Mouse (Mus musculus): ENCODE data around the gene Aph1b. TPM values are rescaled to one million over a fixed set of nuclear protein-coding genes. Genes with fewer than 3 reads are reported as not detected.

The Aph1b gene
- total RNA-seq, 2 experiments from 2014 or later: 19.9 to 23.4 TPM

DNA sequence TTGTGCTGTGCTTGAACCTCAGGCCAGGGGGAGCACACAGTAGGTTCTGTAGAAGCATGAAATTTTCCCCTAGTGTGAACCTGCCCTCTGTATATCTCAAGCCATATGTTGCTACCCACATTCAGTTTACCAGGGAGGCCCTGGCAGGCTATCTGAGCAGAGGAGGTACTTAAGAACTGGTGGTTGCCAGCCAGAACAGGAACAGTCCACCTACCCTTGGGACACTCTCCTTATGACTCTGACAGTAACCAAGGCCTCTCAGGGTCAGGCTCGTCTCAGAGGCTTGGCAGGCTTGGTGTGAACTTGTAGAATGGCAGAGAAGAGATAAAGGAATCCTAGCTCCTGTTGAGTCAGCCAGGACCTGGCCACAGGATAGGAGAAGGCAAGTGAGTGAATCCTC is 34.3 kb downstream of the Aph1b start:
- intact Hi-C loops (cut with DNase I): no loop called here
- DNase-seq (ENCODE audit: extremely low spot score in 1 of 2, low spot score in 2 of 2): no peak

DNA sequence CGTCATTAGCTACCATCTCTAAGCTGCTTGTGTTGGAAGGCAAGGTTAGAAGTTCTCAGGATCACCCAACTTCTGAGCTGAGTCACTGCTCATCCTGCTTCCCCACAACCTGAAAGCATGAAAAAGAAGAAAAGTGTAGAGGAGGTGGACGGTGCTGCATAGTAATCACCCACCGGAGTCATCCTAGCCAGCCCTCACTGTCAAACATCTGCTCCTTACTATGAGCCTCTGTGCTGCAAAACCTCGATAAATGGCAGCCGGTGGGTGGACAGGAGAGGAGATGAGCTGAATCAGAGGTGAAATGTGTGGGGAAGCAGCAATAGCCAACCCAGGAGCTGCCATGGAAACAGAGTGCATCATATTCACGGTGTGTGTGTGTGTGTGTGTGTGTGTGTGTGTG is 42.4 kb downstream of the Aph1b start:
- no peak for DNase-seq (ENCODE audit: extremely low spot score in 1 of 2, low spot score in 2 of 2)
- intact Hi-C loops (cut with DNase I): no loop called here

DNA sequence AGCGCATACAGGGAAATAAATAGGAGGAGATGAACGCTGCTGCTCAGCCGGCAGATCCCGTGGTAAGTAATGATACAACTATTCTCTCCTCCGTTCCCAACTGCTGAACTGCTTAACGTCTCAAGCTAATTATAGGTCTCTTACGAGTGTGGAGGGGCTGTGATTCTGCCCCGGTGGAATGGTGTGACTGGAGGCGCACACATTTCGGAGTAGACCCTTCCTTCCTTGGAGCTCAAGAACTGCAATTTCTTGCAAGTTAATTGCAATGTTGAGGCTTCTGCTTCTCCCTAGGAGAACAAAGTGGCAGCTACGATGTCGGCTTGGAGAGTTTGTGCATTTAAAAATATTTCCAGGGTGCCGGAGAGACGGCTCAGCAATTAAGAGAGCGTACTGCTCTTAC is 46.9 kb downstream of the Aph1b start:
- intact Hi-C loops (cut with DNase I): no loop called here
- DNase-seq (ENCODE audit: extremely low spot score in 1 of 2, low spot score in 2 of 2): no peak

DNA sequence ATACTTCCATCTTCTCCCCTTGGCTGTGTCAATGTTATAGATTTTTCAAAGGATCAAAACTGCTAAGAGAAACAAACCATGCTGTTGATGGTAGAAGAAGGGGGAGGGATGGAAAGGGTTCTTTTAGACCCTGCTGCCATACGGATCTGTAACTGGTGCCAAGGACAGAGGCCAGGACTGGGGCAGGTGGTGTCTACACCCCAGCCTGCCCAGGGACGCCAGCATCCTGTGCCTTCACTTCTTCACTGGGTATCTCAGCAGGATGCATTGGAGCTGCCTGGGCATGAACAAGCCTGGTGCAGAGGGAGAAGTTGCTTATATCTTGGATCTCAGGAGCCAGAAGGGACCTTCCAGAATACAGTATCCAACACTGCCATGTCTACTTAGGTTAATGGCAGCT is 50.8 kb downstream of the Aph1b start:
- no peak for DNase-seq (ENCODE audit: extremely low spot score in 1 of 2, low spot score in 2 of 2)
- intact Hi-C loops (cut with DNase I): no loop called here

DNA sequence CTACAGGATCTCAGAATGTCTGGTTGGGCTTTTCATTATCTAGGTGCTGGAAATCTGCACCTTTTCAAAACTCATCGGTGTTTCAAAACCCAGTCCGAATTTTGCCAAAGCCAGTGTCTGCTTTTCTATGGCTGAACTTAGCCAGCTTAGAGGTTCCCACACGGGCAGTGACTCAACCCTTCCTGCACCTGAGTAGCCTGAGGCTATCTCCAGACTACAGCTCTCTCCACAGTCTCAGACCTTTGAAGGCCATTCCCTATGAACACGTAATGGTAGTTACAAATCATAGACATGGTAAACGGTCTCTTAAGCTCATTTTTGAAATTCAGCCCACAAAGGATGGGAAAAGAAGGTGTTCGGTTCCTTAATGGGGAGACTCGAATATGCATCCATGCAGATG is 55.8 kb downstream of the Aph1b start:
- intact Hi-C loops (cut with DNase I): no loop called here
- DNase-seq (ENCODE audit: extremely low spot score in 1 of 2, low spot score in 2 of 2): no peak

DNA sequence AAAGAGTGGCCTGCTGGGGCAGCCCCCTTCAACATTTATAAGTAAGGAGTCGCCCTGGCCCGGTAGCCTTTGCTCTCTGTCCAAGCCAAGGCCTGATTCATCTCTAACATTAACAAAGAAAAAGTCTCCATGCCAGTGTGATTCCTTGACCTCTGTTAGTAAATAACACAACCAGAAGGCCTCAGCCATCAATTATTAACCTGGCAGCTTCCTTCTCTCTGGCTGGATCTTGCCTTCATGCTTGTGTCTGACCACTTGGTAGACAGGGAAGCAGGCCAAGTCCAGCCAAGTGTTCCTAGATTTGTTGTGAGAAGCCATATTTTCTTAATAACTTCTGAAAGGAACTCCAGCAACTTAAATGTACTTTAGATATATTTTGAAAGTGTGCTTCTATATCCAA is 58.7 kb downstream of the Aph1b start:
- intact Hi-C loops (cut with DNase I): no loop called here
- no peak for DNase-seq (ENCODE audit: extremely low spot score in 1 of 2, low spot score in 2 of 2)

DNA sequence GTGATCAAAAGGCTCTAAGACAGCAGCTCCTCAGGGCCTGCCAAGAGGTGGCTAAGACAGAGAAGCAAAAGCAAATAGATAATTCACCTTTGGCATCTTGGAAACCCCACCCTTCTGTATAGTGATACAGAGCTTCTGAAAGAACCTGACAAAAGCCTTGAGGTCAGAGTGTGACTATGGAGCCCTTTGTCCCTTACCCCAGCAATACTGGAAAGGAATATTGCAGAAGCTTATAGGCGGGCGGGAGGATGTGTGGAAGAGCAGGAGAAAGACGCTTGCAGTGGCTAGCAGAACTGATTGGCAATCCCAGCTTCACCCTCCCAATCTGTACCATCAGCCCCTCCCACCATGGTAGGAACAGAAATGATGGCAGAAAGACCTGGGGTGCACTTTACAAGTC is 59.3 kb downstream of the Aph1b start:
- no peak for DNase-seq (ENCODE audit: extremely low spot score in 1 of 2, low spot score in 2 of 2)
- intact Hi-C loops (cut with DNase I): no loop called here

DNA sequence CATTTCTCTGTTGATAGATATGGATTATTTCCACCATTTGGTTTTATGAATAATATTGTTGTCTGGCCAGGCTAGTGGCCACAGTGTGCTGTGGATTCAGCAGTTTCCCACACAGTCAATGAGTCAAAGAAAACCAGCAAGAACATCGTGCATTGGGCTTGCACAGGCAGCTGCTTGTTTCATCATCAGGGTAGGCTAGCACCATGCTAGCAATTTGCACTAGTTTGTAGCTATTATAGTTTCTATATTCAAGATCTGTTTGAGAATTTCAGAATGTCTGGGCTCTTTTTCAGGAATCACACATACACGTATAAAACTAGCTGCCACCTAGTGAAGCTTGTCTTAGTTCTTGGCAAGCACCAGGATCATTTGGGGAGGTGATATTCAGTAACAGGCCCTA is 60.2 kb downstream of the Aph1b start:
- no peak for DNase-seq (ENCODE audit: extremely low spot score in 1 of 2, low spot score in 2 of 2)
- intact Hi-C loops (cut with DNase I): no loop called here

DNA sequence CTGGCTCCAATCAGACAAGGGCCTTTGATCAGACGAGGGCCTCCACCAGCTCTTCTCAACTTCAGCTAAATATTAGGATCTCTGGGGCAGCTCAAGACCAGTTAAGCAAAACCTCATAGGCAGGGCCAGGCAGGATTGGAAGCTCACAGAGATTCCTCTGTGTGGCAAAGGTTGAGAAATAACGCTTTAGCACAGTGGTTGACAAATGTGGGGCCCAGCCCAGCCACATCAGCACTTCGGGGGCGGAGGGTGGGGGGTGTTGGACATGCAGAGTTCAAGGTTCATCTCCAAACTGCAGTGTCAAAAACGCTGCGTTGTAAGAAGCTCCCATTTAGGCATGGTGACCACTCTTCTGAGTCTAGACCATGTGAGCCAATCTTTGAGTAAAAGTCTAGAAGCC is 60.7 kb downstream of the Aph1b start:
- intact Hi-C loops (cut with DNase I): no loop called here
- no peak for DNase-seq (ENCODE audit: extremely low spot score in 1 of 2, low spot score in 2 of 2)

DNA sequence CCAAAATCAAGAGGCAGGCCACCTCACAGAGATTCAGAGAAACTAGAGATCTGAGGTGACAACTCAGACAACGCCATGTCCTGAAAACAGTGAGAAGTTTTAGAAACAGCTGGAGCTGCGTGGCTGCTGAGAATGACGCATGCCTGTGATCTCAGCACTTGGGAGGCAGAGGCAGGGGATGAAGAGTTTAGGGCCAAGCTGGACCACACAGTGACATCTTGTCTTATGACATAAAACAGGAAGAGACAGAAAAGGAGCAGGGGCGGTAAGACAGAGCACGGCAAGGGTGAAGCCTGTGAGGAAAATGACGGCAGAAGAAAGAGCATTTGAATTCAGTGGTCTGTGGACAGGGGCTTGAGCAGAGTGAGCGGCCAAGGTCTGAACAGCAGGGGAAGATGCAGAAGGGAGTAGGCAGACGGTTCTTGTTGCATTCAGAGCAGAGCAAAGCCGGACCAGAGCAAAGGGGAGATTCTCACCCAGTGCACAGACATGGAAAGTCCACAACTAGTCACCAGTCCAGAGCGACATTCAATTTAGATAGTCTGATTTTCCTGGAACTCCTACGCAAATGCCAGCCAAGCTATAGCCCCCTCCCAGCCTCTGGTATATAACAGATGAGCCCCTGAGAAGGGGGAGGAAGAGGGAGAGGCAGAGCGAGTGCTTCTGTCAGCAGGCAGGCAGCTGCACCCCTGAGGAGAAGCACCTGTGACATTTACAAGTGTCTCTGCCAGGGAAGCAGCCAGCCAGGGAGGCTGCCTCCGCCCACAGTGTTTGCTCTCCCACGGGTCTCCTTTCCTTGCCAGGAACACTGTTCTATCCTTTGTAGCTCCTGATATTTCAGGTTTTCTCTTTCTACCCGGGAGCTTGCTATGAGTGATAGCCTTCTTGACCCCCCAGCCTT is 62.2 kb downstream of the Aph1b start:
- intact Hi-C loops (cut with DNase I): no loop called here
- DNase-seq (ENCODE audit: extremely low spot score in 1 of 2, low spot score in 2 of 2): no peak

DNA sequence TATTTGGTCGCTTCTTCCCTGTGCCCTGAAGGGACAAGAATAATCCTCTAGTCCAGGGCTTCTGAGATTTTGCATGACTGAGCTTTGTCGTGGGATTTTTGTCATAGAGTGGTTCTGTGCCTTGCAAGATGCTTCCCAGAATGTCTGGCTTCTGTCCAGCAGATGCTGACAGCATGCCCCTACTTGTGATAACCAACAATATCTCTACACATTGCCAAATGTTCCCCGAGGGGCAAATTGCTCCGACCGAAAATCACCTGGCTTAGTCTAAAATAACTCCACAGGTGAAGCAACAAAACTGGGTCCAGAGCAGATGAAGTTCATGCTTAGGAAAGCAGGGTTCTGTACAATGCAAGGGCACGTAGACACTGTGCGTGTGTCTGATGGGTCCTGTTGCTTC is 64.0 kb downstream of the Aph1b start:
- intact Hi-C loops (cut with DNase I): no loop called here
- no peak for DNase-seq (ENCODE audit: extremely low spot score in 1 of 2, low spot score in 2 of 2)

DNA sequence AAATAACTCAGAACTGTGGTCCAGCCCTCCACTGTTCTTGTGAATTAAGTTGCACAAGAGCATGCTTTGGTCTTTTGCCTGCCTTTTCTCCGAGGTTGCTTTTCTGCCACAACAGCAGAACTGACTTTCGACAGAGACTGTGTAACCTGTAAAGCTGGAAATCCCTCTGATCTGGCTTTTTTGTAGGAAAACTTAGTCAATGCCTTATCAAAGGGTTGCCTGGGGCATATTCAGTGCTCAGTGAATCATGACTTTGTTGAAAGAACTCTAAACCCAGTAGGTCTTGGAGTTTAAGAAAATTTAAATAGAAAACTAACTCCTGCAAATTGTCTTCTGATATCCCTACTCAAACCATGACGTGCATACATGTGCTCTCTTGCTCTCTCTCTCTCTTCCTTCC is 64.7 kb downstream of the Aph1b start:
- DNase-seq (ENCODE audit: extremely low spot score in 1 of 2, low spot score in 2 of 2): no peak
- intact Hi-C loops (cut with DNase I): no loop called here

DNA sequence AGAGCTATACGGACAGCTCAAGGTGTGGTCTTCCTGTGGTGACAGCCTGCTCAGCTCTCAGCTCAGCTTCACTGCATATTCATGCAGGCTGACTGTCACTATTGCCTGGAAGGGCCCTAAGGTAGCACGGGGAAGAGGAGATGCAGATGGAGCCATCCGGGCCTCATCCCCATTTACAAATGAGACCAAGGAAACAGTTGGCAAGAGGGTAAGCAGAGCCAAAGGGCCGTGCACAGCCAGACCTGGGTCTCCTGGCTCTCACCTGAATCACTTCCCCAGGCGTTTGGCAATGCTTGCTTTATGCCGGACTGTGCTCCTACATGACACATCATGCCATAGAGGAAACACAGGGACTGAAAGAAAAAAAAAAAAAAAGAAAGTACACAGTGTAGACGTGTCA is 68.0 kb downstream of the Aph1b start:
- intact Hi-C loops (cut with DNase I): no loop called here
- no peak for DNase-seq (ENCODE audit: extremely low spot score in 1 of 2, low spot score in 2 of 2)

DNA sequence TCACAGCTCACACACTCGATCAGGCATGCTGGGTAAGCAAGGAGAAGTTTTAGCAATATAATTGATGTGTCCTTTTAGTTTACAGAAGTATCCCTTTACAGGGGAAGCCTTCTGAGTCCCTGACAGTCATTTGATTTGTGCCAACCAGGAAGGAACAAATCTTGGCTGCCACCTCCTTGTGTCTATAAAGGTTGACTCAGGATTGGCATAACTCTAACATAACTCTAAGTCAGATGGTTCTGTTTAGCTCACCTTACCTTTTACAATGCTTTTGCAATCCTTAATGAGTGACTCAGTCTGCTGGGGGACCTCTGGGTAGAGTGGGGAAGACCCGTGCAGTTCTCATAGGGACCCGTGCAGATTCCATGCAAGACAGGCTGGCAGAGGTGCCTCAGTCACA is 69.7 kb downstream of the Aph1b start:
- intact Hi-C loops (cut with DNase I): no loop called here
- no peak for DNase-seq (ENCODE audit: extremely low spot score in 1 of 2, low spot score in 2 of 2)

Other genes starting within 250 kb of the Aph1b start
- 10 to 100 TPM; 29.5 to 37.2 TPM for gene Usp3, start 202.3 kb downstream of the Aph1b start, total RNA-seq (2021)
- 1 to 10 TPM; 1.8 to 3.0 TPM for gene Car12, start 81.8 kb downstream of the Aph1b start, total RNA-seq (2021)
- gene Gm10647, start 1.5 kb upstream of the Aph1b start, total RNA-seq (2021): under 1 TPM; 0.32 to 0.61 TPM
- gene Aph1c, start 39.2 kb upstream of the Aph1b start, total RNA-seq (2021): 1 to 10 TPM; 4.7 to 6.2 TPM
- gene Rab8b, start 124.2 kb upstream of the Aph1b start, total RNA-seq (2021): 10 to 100 TPM; 21.8 TPM
- 10 to 100 TPM; 41.6 to 49.4 TPM for gene Rps27l, start 150.6 kb upstream of the Aph1b start, total RNA-seq (2021)
- 10 to 100 TPM; 17.5 to 18.6 TPM for gene Lactb, start 180.0 kb upstream of the Aph1b start, total RNA-seq (2021)

All from left cerebral cortex, postnatal 10 days (tissue).